Mouse (Mus musculus) right cerebral cortex, postnatal 36 days (tissue): ENCODE measurements around the gene Osbpl2.

Experiments
- DNase-seq, 2 experiments: peaks; one replicate each; pipeline ENCODE4 v3.0.0; 2022; ENCODE audit warnings: low spot score in 2 of 2, mixed read lengths in 1 of 2

Gene Osbpl2

GRCm38 (mm10) chr2:180200681-180201080, 81.6 kb downstream of the Osbpl2 start:
- no peak for DNase-seq

- no peak for DNase-seq
Observed at GRCm38 (mm10) chr2:180201303-180201702, 82.2 kb downstream of the Osbpl2 start.

GRCm38 (mm10) chr2:180202263-180202662, 83.2 kb downstream of the Osbpl2 start:
- DNase-seq = no peak

- no peak for DNase-seq
Observed at GRCm38 (mm10) chr2:180202805-180203204, 83.7 kb downstream of the Osbpl2 start.

GRCm38 (mm10) chr2:180204501-180204900, 85.4 kb downstream of the Osbpl2 start:
- DNase-seq = no peak

- no peak for DNase-seq
Observed at GRCm38 (mm10) chr2:180205083-180205955, 86.2 kb downstream of the Osbpl2 start.

- no peak for DNase-seq
Observed at GRCm38 (mm10) chr2:180205956-180206280, 86.8 kb downstream of the Osbpl2 start.

- no peak for DNase-seq
Observed at GRCm38 (mm10) chr2:180207840-180208239, 88.7 kb downstream of the Osbpl2 start.

- DNase-seq = no peak
Observed at GRCm38 (mm10) chr2:180208976-180209375, 89.9 kb downstream of the Osbpl2 start.

GRCm38 (mm10) chr2:180212255-180212654, 93.1 kb downstream of the Osbpl2 start:
- no peak for DNase-seq
